24 mouse cellular contexts compared by ENCODE assay signal in the genomic region with DNA sequence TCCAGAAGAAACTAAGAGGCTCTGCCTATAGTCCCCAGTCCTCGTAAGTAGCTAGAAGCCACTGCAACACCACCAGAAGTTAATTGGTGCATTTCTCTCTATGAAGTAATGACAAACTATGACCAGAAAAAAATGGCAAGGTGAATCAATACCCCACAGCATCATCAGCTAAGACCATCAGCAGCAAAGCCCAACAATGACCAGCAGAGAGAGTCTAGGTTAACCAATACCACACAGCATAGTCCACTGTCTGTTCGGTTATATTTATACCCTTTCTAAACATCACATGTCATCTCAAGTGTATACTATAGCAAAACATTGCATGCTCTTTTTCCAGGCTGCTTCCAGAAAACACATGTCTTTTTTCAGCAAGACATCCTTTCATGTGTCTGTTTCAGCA.
"Had no signal": no experiment of that assay in that cellular context is flagged by ENCODE, and none has a peak within 500 bp of the region (broad histone marks: within the 10 kb centered on the region; RNA-seq: fewer than 3 reads in every experiment).

No protein-coding gene starts in this region.

- DNase-seq: cerebellum, adult 8-10 months; cerebellum, adult 9-10 months; cerebellum, adult 9-11 months; cerebellum, postnatal 10 days; cerebellum, postnatal 14 days; cerebellum, postnatal 25 days; cerebellum, postnatal 36 days; embryo, embryonic 11 days; forebrain, postnatal 0 days; gastrocnemius, adult 2 months; gastrocnemius, postnatal 10 days; gastrocnemius, postnatal 14 days; gastrocnemius, postnatal 25 days; gastrocnemius, postnatal 36 days; heart, adult 18-20 months; heart, adult 2 months had no signal

- H3K27me3 ChIP-seq: embryonic facial prominence, embryonic 12.5 days; embryonic facial prominence, embryonic 13.5 days; embryonic facial prominence, embryonic 15.5 days; forebrain, embryonic 12.5 days; forebrain, embryonic 13.5 days; forebrain, embryonic 15.5 days had no signal

- ATAC-seq: forebrain, embryonic 13.5 days; forebrain, embryonic 14.5 days; forebrain, embryonic 15.5 days; forebrain, embryonic 16.5 days; forebrain, postnatal 0 days had no signal
